Mouse (Mus musculus) layer of hippocampus, adult 6 months (tissue): ENCODE data around the gene Olfr1020. TPM values are rescaled to one million over a fixed set of nuclear protein-coding genes. Genes with fewer than 3 reads are reported as not detected.

Experiments
- long read RNA-seq, 2 experiments: library from polyadenylated mRNA; unstranded; transcript quantifications; one replicate each; pipeline ENCODE4 v2.0.0; 2019 to 2020
- polyA plus RNA-seq: library from polyadenylated mRNA; unstranded; fragments of <200 nt; fragmentation: Nextera tagmentation; gene quantifications from 2 replicates; pipeline ENCODE4 v1.2.3, GENCODE M21; 2021

Gene Olfr1020
- polyA plus RNA-seq: not detected in 2 replicates
- long read RNA-seq, experiment 1: 0 reads
- long read RNA-seq, experiment 2: 0 reads

GRCm38 (mm10) chr2:85846730-85847129, at the start of gene Olfr1020:
Gene Olfr1020 (plus strand): TSS chr2:85847030.

GRCm38 (mm10) chr2:85802444-85802843, 44.4 kb upstream of the Olfr1020 start, which contains the start of gene Olfr1016:
Gene Olfr1016 (minus strand): TSS chr2:85802544.

GRCm38 (mm10) chr2:85818179-85818578, 28.7 kb upstream of the Olfr1020 start, which contains the start of gene Olfr1018:
Gene Olfr1018 (plus strand): TSS chr2:85818479.

GRCm38 (mm10) chr2:85845383-85845782, 1.4 kb upstream of the Olfr1020 start, which contains the start of gene Olfr1019:
Gene Olfr1019 (minus strand): TSS chr2:85845483.

GRCm38 (mm10) chr2:85868294-85868693, 21.5 kb downstream of the Olfr1020 start, which contains the start of gene Olfr1022:
Gene Olfr1022 (plus strand): TSS chr2:85868594.

GRCm38 (mm10) chr2:85885340-85885739, 38.5 kb downstream of the Olfr1020 start, which contains the start of gene Olfr1023:
Gene Olfr1023 (plus strand): TSS chr2:85885640.

Other genes starting within 250 kb of the Olfr1020 start
- gene Olfr1000, start 235.1 kb upstream of the Olfr1020 start, polyA plus RNA-seq: not detected in 2 replicates
- gene Olfr1002, start 196.3 kb upstream of the Olfr1020 start, polyA plus RNA-seq: not detected in 2 replicates
- gene Olfr154, start 182.6 kb upstream of the Olfr1020 start, polyA plus RNA-seq: not detected in 2 replicates
- not detected in 2 replicates for gene Olfr1006, start 168.3 kb upstream of the Olfr1020 start, polyA plus RNA-seq
- not detected in 2 replicates for gene Olfr1008, start 157.6 kb upstream of the Olfr1020 start, polyA plus RNA-seq
- not detected in 2 replicates for gene Olfr1009, start 131.6 kb upstream of the Olfr1020 start, polyA plus RNA-seq
- gene Olfr1012, start 84.3 kb upstream of the Olfr1020 start, polyA plus RNA-seq: not detected in 2 replicates
- gene Olfr1013, start 79.9 kb upstream of the Olfr1020 start, polyA plus RNA-seq: not detected in 2 replicates
- not detected in 2 replicates for gene Olfr1014, start 74.3 kb upstream of the Olfr1020 start, polyA plus RNA-seq
- gene Olfr1015, start 65.0 kb upstream of the Olfr1020 start, polyA plus RNA-seq: not detected in 2 replicates
- not detected in 2 replicates for gene Olfr1016, start 44.5 kb upstream of the Olfr1020 start, polyA plus RNA-seq
- gene Olfr1018, start 28.6 kb upstream of the Olfr1020 start, polyA plus RNA-seq: not detected in 2 replicates
- gene Olfr1019, start 1.5 kb upstream of the Olfr1020 start, polyA plus RNA-seq: not detected in 2 replicates
- gene Olfr1022, start 21.6 kb downstream of the Olfr1020 start, polyA plus RNA-seq: not detected in 2 replicates
- not detected in 2 replicates for gene Olfr1023, start 38.6 kb downstream of the Olfr1020 start, polyA plus RNA-seq
- not detected in 2 replicates for gene Olfr1024, start 58.0 kb downstream of the Olfr1020 start, polyA plus RNA-seq
- not detected in 2 replicates for gene Olfr1025-ps1, start 68.2 kb downstream of the Olfr1020 start, polyA plus RNA-seq
- gene Olfr1026, start 74.5 kb downstream of the Olfr1020 start, polyA plus RNA-seq: not detected in 2 replicates
- not detected in 2 replicates for gene Olfr1028, start 103.4 kb downstream of the Olfr1020 start, polyA plus RNA-seq
- gene Olfr1029, start 126.9 kb downstream of the Olfr1020 start, polyA plus RNA-seq: not detected in 2 replicates
- not detected in 2 replicates for gene Olfr1030, start 132.2 kb downstream of the Olfr1020 start, polyA plus RNA-seq
- not detected in 2 replicates for gene Olfr1031, start 143.3 kb downstream of the Olfr1020 start, polyA plus RNA-seq
- gene Olfr1032, start 158.5 kb downstream of the Olfr1020 start, polyA plus RNA-seq: not detected in 2 replicates
- gene Olfr1033, start 173.6 kb downstream of the Olfr1020 start, polyA plus RNA-seq: not detected in 2 replicates
- gene Olfr1034, start 198.8 kb downstream of the Olfr1020 start, polyA plus RNA-seq: not detected in 2 replicates
- gene Olfr1036, start 227.0 kb downstream of the Olfr1020 start, polyA plus RNA-seq: not detected in 2 replicates
- gene Olfr1037, start 240.4 kb downstream of the Olfr1020 start, polyA plus RNA-seq: not detected in 2 replicates